Mouse (Mus musculus) midbrain, postnatal 0 days (tissue): Measurements from ENCODE around the gene Cmbl. TPM values are rescaled to one million over a fixed set of nuclear protein-coding genes. Genes with fewer than 3 reads are reported as not detected.

Experiments used
- ATAC-seq: fragments of 200-750 bp; cut with Nextera tagmentation; 2 replicates; pipeline ENCODE4 v1.8.0; 2017; ENCODE audit warnings: moderate number of reproducible peaks, mild to moderate bottlenecking, moderate TSS enrichment, moderate library complexity; ENCODE audit not compliant: low FRiP score
- DNase-seq: peaks from one replicate; pipeline ENCODE4 v3.0.0-alpha.2; 2015; ENCODE audit warnings: low spot score
- H3K27ac ChIP-seq: fragments of 300-500 bp; sonication (generic); 2 replicates; pipeline ENCODE4 v1.5.1; 2014; ENCODE audit warnings: low read depth, mild to moderate bottlenecking, low read length, mixed read lengths
- H3K27me3 ChIP-seq: fragments of 300-500 bp; sonication (generic); 2 replicates; pipeline ENCODE4 v1.6.1; 2014; ENCODE audit warnings: low read length, control low read depth, mixed read lengths; ENCODE audit not compliant: insufficient read depth
- H3K36me3 ChIP-seq: fragments of 300-500 bp; sonication (generic); 2 replicates; pipeline ENCODE4 v1.6.1; 2014; ENCODE audit warnings: low read length, control low read depth, mixed read lengths; ENCODE audit not compliant: insufficient read depth
- H3K4me1 ChIP-seq: fragments of 300-500 bp; sonication (generic); 2 replicates; pipeline ENCODE4 v1.6.1; 2014; ENCODE audit warnings: mild to moderate bottlenecking, control low read depth, antibody characterized with exemption, low read length, mixed read lengths; ENCODE audit not compliant: insufficient read depth
- H3K4me2 ChIP-seq: fragments of 300-500 bp; sonication (generic); 2 replicates; pipeline ENCODE4 v1.6.1; 2014; ENCODE audit warnings: low read depth, mild to moderate bottlenecking, low read length, mixed read lengths; ENCODE audit not compliant: poor library complexity, severe bottlenecking
- H3K4me3 ChIP-seq: fragments of 300-500 bp; sonication (generic); 2 replicates; pipeline ENCODE4 v1.5.1; 2014; ENCODE audit warnings: low read depth, mild to moderate bottlenecking, low read length, moderate library complexity
- H3K9ac ChIP-seq: fragments of 300-500 bp; sonication (generic); replicated peaks from 2 replicates; pipeline ENCODE4 v1.6.1; 2014; ENCODE audit warnings: mild to moderate bottlenecking, low read length, moderate library complexity, mixed read lengths; ENCODE audit not compliant: poor library complexity, severe bottlenecking
- H3K9me3 ChIP-seq: fragments of 300-500 bp; sonication (generic); 2 replicates; pipeline ENCODE4 v1.6.1; 2016; ENCODE audit warnings: low read length, control low read depth
- CTCF ChIP-seq: IDR thresholded peaks from 2 replicates; pipeline ENCODE4 v1.5.1; 2016; ENCODE audit warnings: antibody characterized with exemption, mild to moderate bottlenecking
- whole genome bisulfite sequencing: fragments of 180-500 bp; shearing (Covaris S2); extraction: QIAGEN DNeasy Blood & Tissue Kit; methylation state at CpG from one replicate; pipeline ENCODE4 v1.1.7; 2014; 5-methylcytosine and 5-hydroxymethylcytosine counted together
- polyA plus RNA-seq: library from polyadenylated mRNA; unstranded; fragments of >200 nt; fragmentation: Nextera tagmentation; extraction: Ambion mirVana; gene quantifications from 2 replicates; pipeline ENCODE4 v1.2.1, GENCODE M21; 2015
- total RNA-seq: library from RNA; depleted of rRNA; stranded (reverse); fragments of >200 nt; gene quantifications from 2 replicates; pipeline ENCODE4 v1.2.3, GENCODE M21; 2014

The Cmbl gene
- total and polyA plus RNA-seq, 2 experiments from 2014 or later = 25.9 to 34.3 TPM

- no peak for ATAC-seq
Observed at GRCm38 (mm10) chr15:31547421-31547820, 17.8 kb upstream of the Cmbl start.

GRCm38 (mm10) chr15:31550381-31550780, 14.8 kb upstream of the Cmbl start:
- Histone ChIP-seq H3K9ac (no peak overlapping the region), H3K27me3 (no peaks in the 10 kb centered on the region), H3K9me3 (no peaks in the 10 kb centered on the region), H3K27ac (no peak overlapping the region), H3K4me1 (no peaks in the 10 kb centered on the region), H3K4me3 (no peak overlapping the region), H3K4me2 (no peak overlapping the region), H3K36me3 (no peaks in the 10 kb centered on the region)
- ATAC-seq (no peak), DNase-seq (no peak)
- no peak for TF ChIP-seq CTCF
- WGBS = 75% methylated on average over 4 of the region's 4 CpGs

More at GRCm38 (mm10) chr15:31547421-31547820, 17.8 kb upstream of the Cmbl start:
- no peak overlapping the region for H3K9ac ChIP-seq
- H3K9me3 ChIP-seq = no peaks in the 10 kb centered on the region
- H3K27ac ChIP-seq = no peak overlapping the region
- no peaks in the 10 kb centered on the region for H3K27me3 ChIP-seq
- H3K4me2 ChIP-seq = no peak overlapping the region
- no peak overlapping the region for H3K4me3 ChIP-seq
- no peaks in the 10 kb centered on the region for H3K36me3 ChIP-seq
- WGBS = 71% methylated on average over 5 of the region's 5 CpGs
- no peaks in the 10 kb centered on the region for H3K4me1 ChIP-seq
- no peak for TF ChIP-seq CTCF
- DNase-seq = no peak

GRCm38 (mm10) chr15:31554855-31555254, 10.3 kb upstream of the Cmbl start:
- H3K4me2 ChIP-seq = no peak overlapping the region
- H3K27me3 ChIP-seq = no peaks in the 10 kb centered on the region
- WGBS = 83% methylated on average over 2 of the region's 2 CpGs
- H3K9ac ChIP-seq = no peak overlapping the region
- ATAC-seq (no peak), DNase-seq (no peak)
- H3K4me3 ChIP-seq = no peak overlapping the region
- no peaks in the 10 kb centered on the region for H3K9me3 ChIP-seq
- no peaks in the 10 kb centered on the region for H3K36me3 ChIP-seq
- no peak overlapping the region for H3K27ac ChIP-seq
- no peak for TF ChIP-seq CTCF
- H3K4me1 ChIP-seq = no peaks in the 10 kb centered on the region

- no peak for TF ChIP-seq CTCF
- H3K4me3 ChIP-seq = no peak overlapping the region
- H3K27ac ChIP-seq = no peak overlapping the region
- no peaks in the 10 kb centered on the region for H3K36me3 ChIP-seq
- no peak overlapping the region for H3K4me2 ChIP-seq
- no peak overlapping the region for H3K9ac ChIP-seq
- ATAC-seq (no peak), DNase-seq (no peak)
- no peaks in the 10 kb centered on the region for H3K27me3 ChIP-seq
- WGBS = 79% methylated on average over 6 of the region's 6 CpGs
- no peaks in the 10 kb centered on the region for H3K9me3 ChIP-seq
- H3K4me1 ChIP-seq = no peaks in the 10 kb centered on the region
Observed at GRCm38 (mm10) chr15:31561390-31561789, 3.8 kb upstream of the Cmbl start.

GRCm38 (mm10) chr15:31561976-31562375, 3.2 kb upstream of the Cmbl start:
- 93% methylated on average over 4 of the region's 4 CpGs for WGBS
- DNase-seq = no peak
- no peak overlapping the region for H3K4me3 ChIP-seq

GRCm38 (mm10) chr15:31562847-31563246, 2.3 kb upstream of the Cmbl start:
- DNase-seq = no peak

More at GRCm38 (mm10) chr15:31561976-31562375, 3.2 kb upstream of the Cmbl start:
- no peak for TF ChIP-seq CTCF
- no peaks in the 10 kb centered on the region for H3K36me3 ChIP-seq
- no peaks in the 10 kb centered on the region for H3K27me3 ChIP-seq
- H3K4me2 ChIP-seq = no peak overlapping the region
- no peak overlapping the region for H3K27ac ChIP-seq
- no peak overlapping the region for H3K9ac ChIP-seq
- ATAC-seq = no peak
- H3K4me1 ChIP-seq = no peaks in the 10 kb centered on the region
- no peaks in the 10 kb centered on the region for H3K9me3 ChIP-seq

More at GRCm38 (mm10) chr15:31562847-31563246, 2.3 kb upstream of the Cmbl start:
- Histone ChIP-seq H3K27ac (no peak overlapping the region), H3K36me3 (no peaks in the 10 kb centered on the region), H3K4me3 (no peak overlapping the region), H3K4me2 (no peak overlapping the region), H3K9me3 (no peaks in the 10 kb centered on the region), H3K27me3 (no peaks in the 10 kb centered on the region), H3K9ac (no peak overlapping the region), H3K4me1 (no peaks in the 10 kb centered on the region)
- ATAC-seq = no peak
- TF ChIP-seq CTCF = no peak
- 92% methylated on average over 8 of the region's 8 CpGs for WGBS
